Mouse (Mus musculus) E14TG2a.4 (cell line): Measurements from ENCODE around the gene Rpp25l.

ENCODE experiments used
- CTCF ChIP-seq: conservative IDR thresholded peaks from 2 replicates; pipeline ENCODE4 v1.5.1; 2014; ENCODE audit warnings: low read length
- POU5F1 ChIP-seq: IDR thresholded peaks from 2 replicates; pipeline ENCODE4 v1.6.1; 2014; ENCODE audit warnings: low read length, borderline replicate concordance

DNA sequence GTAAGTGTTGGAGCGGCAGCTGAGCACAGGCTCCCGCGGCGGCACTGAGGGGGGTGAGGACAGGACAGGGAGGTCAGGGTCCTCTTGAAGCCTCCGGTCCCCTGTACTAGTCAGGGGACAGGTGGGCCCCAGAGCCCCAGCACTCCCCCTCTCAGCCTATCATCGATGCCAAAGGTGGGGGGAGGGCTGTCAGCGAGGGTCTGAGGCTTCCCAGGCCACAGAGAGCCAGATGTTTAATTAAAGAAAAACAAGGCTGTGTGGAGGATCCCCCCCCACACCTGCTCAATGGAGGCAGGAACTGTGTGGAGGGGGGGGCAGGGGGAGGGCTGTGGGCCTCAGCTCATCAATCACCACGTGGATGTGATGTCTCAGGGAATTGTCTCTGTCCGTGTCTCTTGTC lies 49.7 kb downstream of the Rpp25l start:
- TF ChIP-seq POU5F1: no peak
- no peak for TF ChIP-seq CTCF
